Mouse (Mus musculus): ENCODE results near the gene Tmod1. TPM values are rescaled to one million over a fixed set of nuclear protein-coding genes. Genes with fewer than 3 reads are reported as not detected.
A peak's percentile ranks its signal among the peaks of the same experiment; 100 is the strongest.

The Tmod1 gene
- polyA plus RNA-seq, 1 experiment from 2014 or later: 15.0 TPM

GRCm38 (mm10) chr4:46144323-46144722, 105.6 kb downstream of the Tmod1 start:
- ATAC-seq: no peak
- TF ChIP-seq CTCF (IDR thresholded peaks at IDR 0.05): peak; percentile 52
- TF ChIP-seq EP300 (IDR thresholded peaks at IDR 0.05): no peak
- no peak for DNase-seq (ENCODE audit: low spot score)
- WGBS: 68% methylated on average over 3 of the region's 3 CpGs
- Histone ChIP-seq H3K9ac (replicated peaks; ENCODE audit: low read depth) (no peak overlapping the region), H3K4me3 (ENCODE audit: low read depth, low read length) (no peak overlapping the region), H3K4me1 (ENCODE audit: insufficient read depth, low read depth, low read length) (peaks cover 8% of the 10 kb centered on the region; the same call in 1 of the 2 replicates), H3K9me3 (ENCODE audit: low read length) (no peaks in the 10 kb centered on the region), H3K36me3 (ENCODE audit: insufficient read depth, low read length) (no peaks in the 10 kb centered on the region), H3K27me3 (replicated peaks; ENCODE audit: insufficient read depth, low read length) (no peaks in the 10 kb centered on the region), H3K27ac (ENCODE audit: low read length) (no peak overlapping the region), H3K4me2 (replicated peaks; ENCODE audit: low read depth, low read length) (no peak overlapping the region)

GRCm38 (mm10) chr4:46146881-46147280, 108.1 kb downstream of the Tmod1 start:
- Histone ChIP-seq H3K9ac (replicated peaks; ENCODE audit: low read depth) (no peak overlapping the region), H3K9me3 (ENCODE audit: low read length) (no peaks in the 10 kb centered on the region), H3K27ac (ENCODE audit: low read length) (no peak overlapping the region), H3K4me3 (ENCODE audit: low read depth, low read length) (no peak overlapping the region), H3K4me2 (replicated peaks; ENCODE audit: low read depth, low read length) (no peak overlapping the region), H3K4me1 (ENCODE audit: insufficient read depth, low read depth, low read length) (no peaks in the 10 kb centered on the region), H3K27me3 (replicated peaks; ENCODE audit: insufficient read depth, low read length) (no peaks in the 10 kb centered on the region), H3K36me3 (ENCODE audit: insufficient read depth, low read length) (peaks cover 2% of the 10 kb centered on the region; the same call in 1 of the 2 replicates)
- ATAC-seq (no peak), DNase-seq (ENCODE audit: low spot score) (peak; percentile 12)
- WGBS: 89% methylated on average over 1 of the region's 1 CpGs
- no peak for TF ChIP-seq CTCF (IDR thresholded peaks at IDR 0.05)

GRCm38 (mm10) chr4:46151903-46152544, 113.3 kb downstream of the Tmod1 start:
- no peak overlapping the region for H3K27ac ChIP-seq (ENCODE audit: low read length)
- H3K4me1 ChIP-seq (ENCODE audit: insufficient read depth, low read depth, low read length): no peaks in the 10 kb centered on the region
- no peak for ATAC-seq
- H3K4me3 ChIP-seq (ENCODE audit: low read depth, low read length): no peak overlapping the region
- peaks cover 23% of the 10 kb centered on the region; the same call in 1 of the 2 replicates for H3K36me3 ChIP-seq (ENCODE audit: insufficient read depth, low read length)
- no peak overlapping the region for H3K9ac ChIP-seq (replicated peaks; ENCODE audit: low read depth)
- WGBS: 91% methylated on average over 12 of the region's 12 CpGs
- no peak for DNase-seq (ENCODE audit: low spot score)
- no peak for TF ChIP-seq CTCF (IDR thresholded peaks at IDR 0.05)
- no peak for TF ChIP-seq EP300 (IDR thresholded peaks at IDR 0.05)
- no peaks in the 10 kb centered on the region for H3K9me3 ChIP-seq (ENCODE audit: low read length)
- H3K27me3 ChIP-seq (replicated peaks; ENCODE audit: insufficient read depth, low read length): no peaks in the 10 kb centered on the region
- H3K4me2 ChIP-seq (replicated peaks; ENCODE audit: low read depth, low read length): no peak overlapping the region

GRCm38 (mm10) chr4:46164027-46164426, 125.3 kb downstream of the Tmod1 start:
- H3K4me1 ChIP-seq (ENCODE audit: insufficient read depth, low read depth, low read length): no peaks in the 10 kb centered on the region
- H3K4me2 ChIP-seq (replicated peaks; ENCODE audit: low read depth, low read length): no peak overlapping the region
- TF ChIP-seq CTCF (IDR thresholded peaks at IDR 0.05): no peak
- TF ChIP-seq EP300 (IDR thresholded peaks at IDR 0.05): no peak
- no peak overlapping the region for H3K4me3 ChIP-seq (ENCODE audit: low read depth, low read length)
- H3K27me3 ChIP-seq (replicated peaks; ENCODE audit: insufficient read depth, low read length): no peaks in the 10 kb centered on the region
- DNase-seq (ENCODE audit: low spot score): no peak
- no peak overlapping the region for H3K27ac ChIP-seq (ENCODE audit: low read length)
- peaks cover 37% of the 10 kb centered on the region for H3K36me3 ChIP-seq (ENCODE audit: insufficient read depth, low read length)
- 68% methylated on average over 2 of the region's 2 CpGs for WGBS
- no peak for ATAC-seq
- H3K9me3 ChIP-seq (ENCODE audit: low read length): no peaks in the 10 kb centered on the region
- no peak overlapping the region for H3K9ac ChIP-seq (replicated peaks; ENCODE audit: low read depth)

Other genes starting within 250 kb of the Tmod1 start
- gene Aldh1b1, start 239.9 kb upstream of the Tmod1 start, polyA plus RNA-seq (2015; fragmentation: Nextera tagmentation; extraction: Ambion mirVana): 3.7 and 5.5 TPM in 2 replicates
- not detected in 2 replicates for gene Igfbpl1, start 212.0 kb upstream of the Tmod1 start, polyA plus RNA-seq (2015; fragmentation: Nextera tagmentation; extraction: Ambion mirVana)
- 0.05 TPM in 1 of 2 replicates, not detected in the other for gene Stra6l, start 190.3 kb upstream of the Tmod1 start, polyA plus RNA-seq (2015; fragmentation: Nextera tagmentation; extraction: Ambion mirVana)
- 1.4 and 2.9 TPM in 2 replicates for gene Ccdc180, start 148.6 kb upstream of the Tmod1 start, polyA plus RNA-seq (2015; fragmentation: Nextera tagmentation; extraction: Ambion mirVana)
- 28.9 and 30.7 TPM in 2 replicates for gene Tdrd7, start 73.6 kb upstream of the Tmod1 start, polyA plus RNA-seq (2015; fragmentation: Nextera tagmentation; extraction: Ambion mirVana)
- 21.9 and 23.8 TPM in 2 replicates for gene Ncbp1, start 99.7 kb downstream of the Tmod1 start, polyA plus RNA-seq (2015; fragmentation: Nextera tagmentation; extraction: Ambion mirVana)
- gene Tstd2, start 99.8 kb downstream of the Tmod1 start, polyA plus RNA-seq (2015; fragmentation: Nextera tagmentation; extraction: Ambion mirVana): 16.8 and 19.3 TPM in 2 replicates
- 22.0 and 29.2 TPM in 2 replicates for gene Xpa, start 157.4 kb downstream of the Tmod1 start, polyA plus RNA-seq (2015; fragmentation: Nextera tagmentation; extraction: Ambion mirVana)

Measured in lung, postnatal 0 days (tissue).